Mouse (Mus musculus) liver, adult 2 months (tissue): Measurements from ENCODE around the gene Gm26897.

Source experiments
- CTCF ChIP-seq: fragments of 200-500 bp; IDR thresholded peaks from 2 replicates; pipeline ENCODE4 v1.5.1; 2011; ENCODE audit warnings: low read depth, low read length, control low read depth
- POLR2A ChIP-seq: fragments of 200-500 bp; IDR thresholded peaks from 2 replicates; pipeline ENCODE4 v1.6.1; 2011; ENCODE audit warnings: low read length, control low read depth; ENCODE audit not compliant: insufficient read depth; ENCODE audit errors: extremely low read depth

DNA sequence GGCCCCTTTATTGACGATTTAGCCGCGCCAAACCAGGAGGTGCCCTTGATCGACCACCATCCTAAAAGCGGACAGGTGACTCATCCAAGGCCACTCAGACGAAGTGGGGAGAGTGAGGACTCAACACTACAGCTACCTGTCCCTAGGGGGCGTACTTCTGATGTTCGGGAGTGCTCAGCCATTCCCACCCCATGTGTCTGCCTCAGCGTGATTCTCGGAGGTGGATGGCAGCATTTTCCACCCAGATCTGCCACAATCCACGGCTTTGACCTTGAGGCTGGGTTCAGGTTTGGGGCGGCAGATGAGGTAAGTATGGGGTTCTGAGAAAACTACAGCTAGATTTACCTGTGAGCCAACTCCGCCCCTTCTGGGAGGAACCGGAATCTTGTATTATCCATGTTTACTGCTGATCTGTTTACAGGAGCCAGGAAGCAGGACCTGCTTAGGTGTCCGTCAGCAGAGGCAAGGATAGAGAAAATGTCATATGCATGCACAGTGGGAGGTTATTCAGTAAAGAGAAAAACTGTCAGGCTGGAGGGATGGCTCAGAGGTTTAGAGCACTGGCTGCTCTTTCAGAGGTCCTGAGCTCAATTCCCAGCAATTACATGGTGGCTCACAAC is 32.1 kb downstream of the Gm26897 start:
- TF ChIP-seq CTCF = no peak
- no peak for TF ChIP-seq POLR2A
